Mouse (Mus musculus): ENCODE data around the gene Rsl1d1. TPM values are rescaled to one million over a fixed set of nuclear protein-coding genes. Genes with fewer than 3 reads are reported as not detected.
"Not testable (repeated sequence)": the region's sequence is repeated elsewhere in the genome, so short reads cannot be mapped to it uniquely, and the experiment has no call there.

Rsl1d1 gene
- total and polyA plus RNA-seq, 3 experiments: 177 to 697 (median 495) TPM

GRCm38 (mm10) chr16:11154500-11154899 lies 48.6 kb downstream of the Rsl1d1 start:
- in situ Hi-C loops (cut with MboI; ENCODE audit: low pct_ligation_motif_present, low pct_unique_long_range_greater_than_20kb, low sequenced_read_pairs): no loop called here
- no peak for DNase-seq (ENCODE audit: extremely low read depth)

GRCm38 (mm10) chr16:11143706-11144483 lies 59.2 kb downstream of the Rsl1d1 start:
- H3K4me1 ChIP-seq (ENCODE audit: control insufficient read depth in 1 of 2, insufficient read depth in 2 of 2); in situ Hi-C loops (cut with MboI; ENCODE audit: low pct_ligation_motif_present, low pct_unique_long_range_greater_than_20kb, low sequenced_read_pairs); H3K27me3 ChIP-seq (replicated peaks); H3K79me2 ChIP-seq (replicated peaks; ENCODE audit: control insufficient read depth, extremely low read depth, insufficient read depth, poor library complexity, severe bottlenecking); H3K4me3 ChIP-seq (replicated peaks in 1 of 3; ENCODE audit: low read depth in 2 of 3, low read length in 2 of 3, poor library complexity in 1 of 3); dilution Hi-C loops (cut with MboI; ENCODE audit: extremely low pct_ligation_motif_present, extremely low pct_unique_long_range_greater_than_20kb, low sequenced_read_pairs); H3K9me3 ChIP-seq (replicated peaks; ENCODE audit: low read length); H3K9ac ChIP-seq (ENCODE audit: insufficient read depth, low read depth); H3K4me2 ChIP-seq (ENCODE audit: insufficient read depth, low read depth, poor library complexity, severe bottlenecking); H3K27ac ChIP-seq (ENCODE audit: insufficient read depth, low read depth); DNase-seq (ENCODE audit: extremely low read depth): not testable (repeated sequence)
- peaks cover 72 to 93% of the 10 kb centered on the region in 2 experiments for H3K36me3 ChIP-seq (replicated peaks in 1 of 2; ENCODE audit: control insufficient read depth in 1 of 2, insufficient read depth in 1 of 2, low read length in 1 of 2)

More at GRCm38 (mm10) chr16:11154500-11154899, 48.6 kb downstream of the Rsl1d1 start:
- H3K4me2 ChIP-seq (ENCODE audit: insufficient read depth, low read depth, poor library complexity, severe bottlenecking): no peak overlapping the region
- no peak overlapping the region for H3K27ac ChIP-seq (ENCODE audit: insufficient read depth, low read depth)
- no peak overlapping the region for H3K9ac ChIP-seq (ENCODE audit: insufficient read depth, low read depth)
- no peaks in the 10 kb centered on the region for H3K4me1 ChIP-seq (ENCODE audit: control insufficient read depth in 1 of 2, insufficient read depth in 2 of 2)
- no peak overlapping the region for H3K4me3 ChIP-seq (replicated peaks in 1 of 3; ENCODE audit: low read depth in 2 of 3, low read length in 2 of 3, poor library complexity in 1 of 3)
- H3K79me2 ChIP-seq (replicated peaks; ENCODE audit: control insufficient read depth, extremely low read depth, insufficient read depth, poor library complexity, severe bottlenecking): no peaks in the 10 kb centered on the region; the same call in 1 of the 2 replicates
- peaks cover 7% of the 10 kb centered on the region for H3K9me3 ChIP-seq (replicated peaks; ENCODE audit: low read length)
- TF ChIP-seq CTCF (conservative IDR thresholded peaks at IDR 0.05 in 1 of 2, IDR thresholded peaks at IDR 0.05 in 1 of 2; ENCODE audit: low read depth in 2 of 2, low read length in 2 of 2) (peak in 1 of 2 experiments; percentile 46; a peak in 1 of 4 replicates), RAD21 (IDR thresholded peaks at IDR 0.05; ENCODE audit: low read depth, low read length) (peak; percentile 22), USF1 (IDR thresholded peaks at IDR 0.05; ENCODE audit: low read depth, low read length) (no peak), MAZ (IDR thresholded peaks at IDR 0.05; ENCODE audit: low read depth, low read length) (no peak)
- dilution Hi-C loops (cut with MboI; ENCODE audit: extremely low pct_ligation_motif_present, extremely low pct_unique_long_range_greater_than_20kb, low sequenced_read_pairs): no loop called here
- no peaks in the 10 kb centered on the region for H3K27me3 ChIP-seq (replicated peaks)
- H3K36me3 ChIP-seq (replicated peaks in 1 of 2; ENCODE audit: control insufficient read depth in 1 of 2, insufficient read depth in 1 of 2, low read length in 1 of 2): peaks cover 68 to 90% of the 10 kb centered on the region in 2 experiments

Other genes starting within 250 kb of the Rsl1d1 start
- 34.0 and 38.8 TPM in 2 replicates for gene Snn, start 142.4 kb downstream of the Rsl1d1 start, total RNA-seq (2012; rRNA removed)
- gene Snn, start 142.4 kb downstream of the Rsl1d1 start, total RNA-seq (2014; rRNA removed): 53.1 and 54.7 TPM in 2 replicates
- 93.8 and 104 TPM in 2 replicates for gene Snn, start 142.4 kb downstream of the Rsl1d1 start, polyA plus RNA-seq (2012; ENCODE audit: insufficient read length, low read depth)
- gene Litaf, start 137.2 kb downstream of the Rsl1d1 start, total RNA-seq (2012; rRNA removed): 91.2 and 97.5 TPM in 2 replicates
- 151 and 154 TPM in 2 replicates for gene Litaf, start 137.2 kb downstream of the Rsl1d1 start, total RNA-seq (2014; rRNA removed)
- 161 and 178 TPM in 2 replicates for gene Litaf, start 137.2 kb downstream of the Rsl1d1 start, polyA plus RNA-seq (2012; ENCODE audit: insufficient read length, low read depth)
- 51.3 and 63.0 TPM in 2 replicates for gene Txndc11, start 68.7 kb downstream of the Rsl1d1 start, total RNA-seq (2012; rRNA removed)
- 40.6 and 40.8 TPM in 2 replicates for gene Txndc11, start 68.7 kb downstream of the Rsl1d1 start, total RNA-seq (2014; rRNA removed)
- gene Txndc11, start 68.7 kb downstream of the Rsl1d1 start, polyA plus RNA-seq (2012; ENCODE audit: insufficient read length, low read depth): 60.3 and 63.2 TPM in 2 replicates
- 78.6 and 85.3 TPM in 2 replicates for gene Zc3h7a, start 26.9 kb downstream of the Rsl1d1 start, total RNA-seq (2012; rRNA removed)
- gene Zc3h7a, start 26.9 kb downstream of the Rsl1d1 start, total RNA-seq (2014; rRNA removed): 177 and 242 TPM in 2 replicates
- gene Zc3h7a, start 26.9 kb downstream of the Rsl1d1 start, polyA plus RNA-seq (2012; ENCODE audit: insufficient read length, low read depth): 171 and 177 TPM in 2 replicates
- gene Gspt1, start 51.0 kb upstream of the Rsl1d1 start, total RNA-seq (2012; rRNA removed): 111 and 132 TPM in 2 replicates
- 147 and 151 TPM in 2 replicates for gene Gspt1, start 51.0 kb upstream of the Rsl1d1 start, total RNA-seq (2014; rRNA removed)
- 502 and 886 TPM in 2 replicates for gene Gspt1, start 51.0 kb upstream of the Rsl1d1 start, polyA plus RNA-seq (2012; ENCODE audit: insufficient read length, low read depth)
- gene Tnfrsf17, start 110.5 kb upstream of the Rsl1d1 start, total RNA-seq (2012; rRNA removed): 0.17 and 0.29 TPM in 2 replicates
- 0.32 and 0.42 TPM in 2 replicates for gene Tnfrsf17, start 110.5 kb upstream of the Rsl1d1 start, total RNA-seq (2014; rRNA removed)
- gene Tnfrsf17, start 110.5 kb upstream of the Rsl1d1 start, polyA plus RNA-seq (2012; ENCODE audit: insufficient read length, low read depth): not detected in 2 replicates
- gene Snx29, start 119.6 kb upstream of the Rsl1d1 start, total RNA-seq (2012; rRNA removed): 1.3 and 3.1 TPM in 2 replicates
- gene Snx29, start 119.6 kb upstream of the Rsl1d1 start, total RNA-seq (2014; rRNA removed): 0.84 and 1.2 TPM in 2 replicates
- gene Snx29, start 119.6 kb upstream of the Rsl1d1 start, polyA plus RNA-seq (2012; ENCODE audit: insufficient read length, low read depth): 3.2 TPM in 2 replicates

Data from CH12.LX (cell line).